Mouse (Mus musculus) liver, embryonic 14.5 days (tissue): ENCODE measurements at regions not wholly inside any gene's neighbourhood (a gene's known extent, or its start where the extent isn't known, plus 50 kb on each side); places are given as distances from the start of the nearest gene placed in this dataset.

Source experiments
- ATAC-seq: fragments of 200-750 bp; cut with Nextera tagmentation; 2 replicates; pipeline ENCODE4 v1.8.0; 2017; ENCODE audit warnings: moderate number of reproducible peaks, mild to moderate bottlenecking, moderate library complexity; ENCODE audit not compliant: insufficient read depth
- DNase-seq, 3 experiments: peaks; one replicate each; pipeline ENCODE4 v3.0.0-alpha.2; 2012 to 2013; ENCODE audit warnings: low read depth in 3 of 3, low spot score in 3 of 3
- H3K27ac ChIP-seq: fragments of 300-500 bp; sonication (generic); 2 replicates; pipeline ENCODE4 v1.5.1; 2014; ENCODE audit warnings: moderate library complexity, mild to moderate bottlenecking, control low read depth, inconsistent platforms
- H3K27me3 ChIP-seq: fragments of 300-500 bp; sonication (generic); 2 replicates; pipeline ENCODE4 v1.6.1; 2014; ENCODE audit warnings: mild to moderate bottlenecking, low read length, moderate library complexity; ENCODE audit not compliant: control insufficient read depth, insufficient read depth
- H3K36me3 ChIP-seq: fragments of 300-500 bp; sonication (generic); replicated peaks from 2 replicates; pipeline ENCODE4 v1.6.1; 2014; ENCODE audit warnings: low read depth; ENCODE audit not compliant: control insufficient read depth, insufficient read depth
- H3K4me1 ChIP-seq, 2 experiments: fragments of 200-500 bp in 1 of 2; fragments of 300-500 bp in 1 of 2; sonication (generic) in 1 of 2; replicated peaks; 2 replicates each; pipeline ENCODE4 v1.6.1; 2012 to 2014; ENCODE audit warnings: antibody characterized with exemption in 1 of 2, inconsistent platforms in 1 of 2, low read length in 1 of 2; ENCODE audit not compliant: control insufficient read depth in 2 of 2, insufficient read depth in 2 of 2
- H3K4me2 ChIP-seq: fragments of 300-500 bp; sonication (generic); 2 replicates; pipeline ENCODE4 v1.6.1; 2014; ENCODE audit warnings: low read depth, mild to moderate bottlenecking, control low read depth, moderate library complexity
- H3K4me3 ChIP-seq, 2 experiments: fragments of 200-500 bp in 1 of 2; fragments of 300-500 bp in 1 of 2; sonication (generic) in 1 of 2; 2 replicates each; pipeline ENCODE4 v1.5.1; 2012 to 2014; ENCODE audit warnings: low read depth in 2 of 2, low read length in 2 of 2, mild to moderate bottlenecking in 2 of 2, control low read depth in 1 of 2, inconsistent platforms in 1 of 2, moderate library complexity in 1 of 2; ENCODE audit not compliant: insufficient read depth in 1 of 2
- H3K9ac ChIP-seq: fragments of 300-500 bp; sonication (generic); replicated peaks from 2 replicates; pipeline ENCODE4 v1.6.1; 2014; ENCODE audit warnings: mild to moderate bottlenecking, control low read depth, moderate library complexity
- H3K9me3 ChIP-seq: fragments of 300-500 bp; sonication (generic); 2 replicates; pipeline ENCODE4 v1.6.1; 2016; ENCODE audit warnings: low read length, mixed read lengths; ENCODE audit not compliant: control insufficient read depth
- CTCF ChIP-seq: IDR thresholded peaks from 2 replicates; pipeline ENCODE4 v1.5.1; 2016; ENCODE audit warnings: antibody characterized with exemption, low read depth, control low read depth
- EP300 ChIP-seq: IDR thresholded peaks from 2 replicates; pipeline ENCODE4 v1.6.1; 2016; ENCODE audit warnings: antibody characterized with exemption, low read depth
- WGBS: fragments of 180-500 bp; shearing (Covaris S2); extraction: QIAGEN DNeasy Blood & Tissue Kit; methylation state at CpG from one replicate; pipeline ENCODE4 v1.1.7; 2014; ENCODE audit not compliant: insufficient replicate concordance; 5-methylcytosine and 5-hydroxymethylcytosine counted together

DNA sequence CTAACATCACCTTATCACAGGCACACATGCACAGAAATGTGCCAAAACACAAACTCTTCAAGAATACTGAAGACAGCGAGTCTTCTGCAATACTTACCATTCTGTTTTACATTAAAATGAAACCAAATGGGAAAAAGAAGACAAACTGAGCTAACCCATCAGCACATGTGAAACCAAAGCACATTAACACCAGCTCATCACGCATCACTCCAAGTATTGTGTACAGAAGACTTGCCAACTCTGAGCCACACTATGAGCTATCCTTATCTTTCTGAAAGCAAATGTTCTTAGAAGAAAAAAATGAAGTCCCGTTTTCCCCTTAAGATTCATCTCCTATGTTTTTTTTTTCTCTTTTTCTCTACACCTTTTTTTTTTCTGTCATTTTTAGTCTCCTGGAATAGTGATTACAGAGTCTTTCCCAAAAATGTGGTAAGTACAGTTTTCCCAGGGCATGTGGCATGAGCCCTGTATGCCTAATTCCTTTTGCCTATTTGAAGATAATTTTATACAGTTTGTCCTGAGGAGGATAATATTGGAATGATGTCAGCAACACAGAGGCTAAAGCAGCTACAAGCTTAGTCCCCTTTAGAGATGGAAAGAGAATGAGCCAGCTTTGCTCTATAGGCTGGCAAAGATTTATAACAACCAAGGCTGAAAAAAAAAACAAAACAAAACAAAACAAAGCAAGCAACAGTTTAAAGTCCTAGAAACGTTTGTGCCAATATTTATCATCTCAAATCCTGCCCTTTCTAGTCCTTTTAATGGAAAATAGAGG, 1287.8 kb downstream of the Defb40 start:
- DNase-seq (no peak), ATAC-seq (no peak)
- H3K36me3 ChIP-seq: no peaks in the 10 kb centered on the region
- no peak overlapping the region for H3K4me3 ChIP-seq
- no peaks in the 10 kb centered on the region for H3K4me1 ChIP-seq
- TF ChIP-seq CTCF (no peak), EP300 (no peak)
- H3K27ac ChIP-seq: no peak overlapping the region
- no peak overlapping the region for H3K4me2 ChIP-seq
- no peaks in the 10 kb centered on the region for H3K9me3 ChIP-seq
- no peaks in the 10 kb centered on the region for H3K27me3 ChIP-seq
- WGBS: 45% methylated on average over 4 of the region's 4 CpGs
- no peak overlapping the region for H3K9ac ChIP-seq

DNA sequence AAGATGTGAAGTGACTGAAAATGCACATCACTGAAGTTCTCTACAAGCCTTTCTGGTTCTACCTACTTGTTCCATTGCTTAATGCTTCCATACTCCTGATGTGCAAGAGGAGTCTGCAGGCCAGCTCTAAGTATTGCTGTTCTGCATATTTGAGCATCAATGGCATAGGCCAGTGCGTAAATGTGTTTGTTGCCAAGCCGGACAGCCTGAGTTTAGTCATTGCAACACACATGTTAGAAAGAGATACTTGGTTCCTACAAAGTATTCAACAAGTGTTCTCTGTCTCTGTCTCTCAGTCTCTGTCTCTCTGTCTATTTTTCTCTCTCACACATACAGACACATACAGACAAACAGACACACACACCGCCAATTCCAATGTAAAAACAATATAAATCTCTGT, 1288.4 kb downstream of the Defb40 start:
- Histone ChIP-seq H3K9me3 (no peaks in the 10 kb centered on the region), H3K4me2 (no peak overlapping the region), H3K4me3 (no peak overlapping the region), H3K36me3 (no peaks in the 10 kb centered on the region), H3K27me3 (no peaks in the 10 kb centered on the region), H3K27ac (no peak overlapping the region), H3K4me1 (no peaks in the 10 kb centered on the region), H3K9ac (no peak overlapping the region)
- DNase-seq (no peak), ATAC-seq (no peak)
- no peak for TF ChIP-seq CTCF
- no peak for TF ChIP-seq EP300
- WGBS: 75% methylated on average over 3 of the region's 3 CpGs

DNA sequence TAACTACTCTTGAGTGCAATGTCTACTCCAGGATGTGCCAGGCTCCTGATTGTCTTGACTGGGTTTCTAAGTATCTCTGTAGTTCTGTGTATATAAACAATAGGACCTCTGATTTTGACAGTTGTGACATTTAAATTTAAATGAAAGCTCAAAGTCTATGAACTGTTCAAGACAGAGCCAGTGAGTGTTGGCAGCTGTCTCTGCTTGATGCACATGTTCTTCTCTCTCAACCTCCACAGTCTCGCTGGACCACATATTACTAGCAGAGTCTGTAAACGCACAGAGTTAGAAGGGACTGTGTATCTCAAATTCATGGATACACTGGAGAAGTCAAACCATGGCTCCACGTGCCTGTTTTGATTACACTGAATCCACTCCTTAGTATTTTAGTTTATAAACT, 1291.0 kb downstream of the Defb40 start:
- 60% methylated on average over 3 of the region's 3 CpGs for WGBS
- DNase-seq (no peak), ATAC-seq (no peak)
- H3K4me3 ChIP-seq: no peak overlapping the region
- no peak overlapping the region for H3K9ac ChIP-seq
- no peaks in the 10 kb centered on the region for H3K36me3 ChIP-seq
- no peaks in the 10 kb centered on the region for H3K4me1 ChIP-seq
- no peaks in the 10 kb centered on the region for H3K27me3 ChIP-seq
- TF ChIP-seq CTCF (no peak), EP300 (no peak)
- no peak overlapping the region for H3K4me2 ChIP-seq
- no peak overlapping the region for H3K27ac ChIP-seq
- no peaks in the 10 kb centered on the region for H3K9me3 ChIP-seq

DNA sequence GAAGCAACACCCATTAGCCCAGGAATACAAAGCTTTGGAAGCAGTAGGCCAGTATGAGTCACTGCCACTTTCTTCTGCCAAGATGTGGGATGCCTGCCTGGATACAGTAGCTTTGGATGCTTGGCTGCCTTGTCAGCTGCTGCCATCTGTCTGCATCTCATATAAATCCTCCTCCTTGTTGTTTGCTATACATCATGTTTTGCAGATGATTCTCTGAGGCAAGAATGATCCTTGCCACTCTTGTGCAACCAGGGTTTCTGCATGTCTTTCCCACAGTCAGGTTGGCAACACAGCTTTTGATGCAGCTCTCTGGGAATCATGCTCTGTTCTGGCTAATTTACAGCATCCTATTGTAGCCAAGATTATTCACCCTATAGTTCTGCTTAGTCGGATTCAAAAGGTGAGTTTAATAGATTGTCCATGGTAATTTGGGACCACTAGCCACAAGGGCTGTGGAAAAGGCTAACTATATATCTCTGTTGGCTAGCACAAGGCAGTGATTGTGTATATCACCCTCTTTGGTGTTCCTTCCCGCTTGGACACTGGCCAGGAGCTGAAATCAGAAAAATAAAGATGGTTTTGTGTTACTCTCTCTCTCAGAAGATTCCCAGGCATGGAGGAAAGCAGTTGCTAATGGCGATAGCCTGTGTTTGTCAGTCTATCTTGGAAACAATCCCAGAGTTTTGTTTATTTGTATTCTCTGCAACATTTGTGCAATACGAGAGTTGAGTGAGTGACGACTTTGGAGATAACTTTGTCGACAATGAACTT, 1313.5 kb downstream of the Defb40 start:
- Histone ChIP-seq H3K4me2 (no peak overlapping the region), H3K27ac (no peak overlapping the region), H3K27me3 (no peaks in the 10 kb centered on the region), H3K9me3 (no peaks in the 10 kb centered on the region), H3K36me3 (no peaks in the 10 kb centered on the region), H3K4me1 (no peaks in the 10 kb centered on the region), H3K4me3 (no peak overlapping the region), H3K9ac (no peak overlapping the region)
- ATAC-seq (no peak), DNase-seq (no peak)
- 52% methylated on average over 6 of the region's 6 CpGs for WGBS
- TF ChIP-seq EP300: no peak
- TF ChIP-seq CTCF: no peak

DNA sequence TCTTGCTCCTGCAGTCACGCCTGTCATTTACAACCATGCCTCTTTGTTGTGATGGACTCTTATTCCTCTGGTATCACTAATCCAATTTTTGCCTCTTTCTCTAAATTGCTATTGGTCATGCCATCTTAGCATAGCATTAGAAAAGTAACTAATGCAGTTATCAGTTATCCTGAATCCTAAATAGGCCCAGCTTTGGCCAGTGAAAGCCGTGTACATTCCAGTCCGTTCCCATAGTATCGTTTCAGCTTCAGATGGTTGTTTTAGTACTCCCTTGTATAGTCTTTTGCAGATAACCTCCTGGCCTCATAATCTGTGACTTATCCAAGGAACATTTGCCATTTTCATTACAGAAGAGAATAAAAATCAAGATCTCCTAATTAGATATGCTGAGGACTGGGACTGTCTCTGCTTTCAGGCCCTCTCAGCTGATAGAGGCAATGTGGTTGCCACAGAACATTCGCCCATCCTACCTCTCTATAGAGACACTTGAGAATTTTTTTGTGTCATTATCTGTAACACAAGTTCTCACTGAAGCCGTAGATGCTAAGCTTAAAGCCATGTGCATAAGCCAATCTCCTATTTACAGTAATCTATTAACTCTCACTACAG, 1318.2 kb downstream of the Defb40 start:
- H3K9ac ChIP-seq: no peak overlapping the region
- no peak overlapping the region for H3K27ac ChIP-seq
- ATAC-seq (no peak), DNase-seq (no peak)
- no peaks in the 10 kb centered on the region for H3K27me3 ChIP-seq
- H3K9me3 ChIP-seq: no peaks in the 10 kb centered on the region
- no peak for TF ChIP-seq CTCF
- no peak for TF ChIP-seq EP300
- no peaks in the 10 kb centered on the region for H3K4me1 ChIP-seq
- no peak overlapping the region for H3K4me2 ChIP-seq
- WGBS: 62% methylated on average over 6 of the region's 6 CpGs
- no peak overlapping the region for H3K4me3 ChIP-seq
- H3K36me3 ChIP-seq: no peaks in the 10 kb centered on the region
